Mouse (Mus musculus): ENCODE measurements around the gene Fam219b. TPM values are rescaled to one million over a fixed set of nuclear protein-coding genes. Genes with fewer than 3 reads are reported as not detected.

The Fam219b gene
- polyA plus RNA-seq, 1 experiment from 2014 or later = 18.3 TPM

GRCm38 (mm10) chr9:57589224-57590126 lies 52.1 kb downstream of the Fam219b start, which contains the start of gene Ulk3:
Gene Ulk3 (plus strand): TSS chr9:57589452.
- WGBS = under 1% methylated on average over 58 of the region's 58 CpGs
- peak; percentile 80 for DNase-seq (ENCODE audit: low spot score)
- Histone ChIP-seq H3K27me3 (ENCODE audit: low read depth, poor library complexity, severe bottlenecking) (no peaks in the 10 kb centered on the region), H3K4me1 (peaks cover 22% of the 10 kb centered on the region), H3K4me3 (peak within 1 kb of the TSS; percentile 82), H3K27ac (peak within 1 kb of the TSS; percentile 87), H3K36me3 (peaks cover 41% of the 10 kb centered on the region), H3K9me3 (replicated peaks) (no peaks in the 10 kb centered on the region)

- WGBS = 36% methylated on average over 5 of the region's 5 CpGs
- H3K9me3 ChIP-seq (replicated peaks) = no peaks in the 10 kb centered on the region
- no peak for DNase-seq (ENCODE audit: low spot score)
- peaks cover 22% of the 10 kb centered on the region for H3K4me1 ChIP-seq
- H3K27me3 ChIP-seq (ENCODE audit: low read depth, poor library complexity, severe bottlenecking) = no peaks in the 10 kb centered on the region
- H3K27ac ChIP-seq = no peak overlapping the region
- H3K36me3 ChIP-seq = peaks cover 40% of the 10 kb centered on the region
- 0 out of 2 replicates have a peak overlapping the region, but pooled peaks have one; percentile 82 for H3K4me3 ChIP-seq
Measured at GRCm38 (mm10) chr9:57590726-57591125, 53.4 kb downstream of the Fam219b start.

Other genes with a start within 250 kb of the Fam219b start
- 22.4 and 28.5 TPM in 2 replicates for gene Ppcdc, start 97.4 kb upstream of the Fam219b start, polyA plus RNA-seq (2016; fragmentation: Nextera tagmentation; extraction: Ambion mirVana)
- gene Scamp5, start 69.5 kb upstream of the Fam219b start, polyA plus RNA-seq (2016; fragmentation: Nextera tagmentation; extraction: Ambion mirVana) = 4.3 and 4.5 TPM in 2 replicates
- gene Rpp25, start 33.5 kb upstream of the Fam219b start, polyA plus RNA-seq (2016; fragmentation: Nextera tagmentation; extraction: Ambion mirVana) = 0.55 and 1.2 TPM in 2 replicates
- gene Cox5a, start 16.3 kb upstream of the Fam219b start, polyA plus RNA-seq (2016; fragmentation: Nextera tagmentation; extraction: Ambion mirVana) = 635 and 703 TPM in 2 replicates
- 60.0 and 61.3 TPM in 2 replicates for gene Mpi, start 15.2 kb downstream of the Fam219b start, polyA plus RNA-seq (2016; fragmentation: Nextera tagmentation; extraction: Ambion mirVana)
- 37.4 and 41.9 TPM in 2 replicates for gene Scamp2, start 23.4 kb downstream of the Fam219b start, polyA plus RNA-seq (2016; fragmentation: Nextera tagmentation; extraction: Ambion mirVana)
- gene Ulk3, start 51.9 kb downstream of the Fam219b start, polyA plus RNA-seq (2016; fragmentation: Nextera tagmentation; extraction: Ambion mirVana) = 10.1 and 12.0 TPM in 2 replicates
- gene Cplx3, start 68.8 kb downstream of the Fam219b start, polyA plus RNA-seq (2016; fragmentation: Nextera tagmentation; extraction: Ambion mirVana) = not detected in 2 replicates
- not detected in 2 replicates for gene Lman1l, start 83.2 kb downstream of the Fam219b start, polyA plus RNA-seq (2016; fragmentation: Nextera tagmentation; extraction: Ambion mirVana)
- gene Csk, start 116.1 kb downstream of the Fam219b start, polyA plus RNA-seq (2016; fragmentation: Nextera tagmentation; extraction: Ambion mirVana) = 33.2 and 40.1 TPM in 2 replicates
- gene Cyp1a2, start 146.2 kb downstream of the Fam219b start, polyA plus RNA-seq (2016; fragmentation: Nextera tagmentation; extraction: Ambion mirVana) = not detected in 2 replicates
- 0.11 TPM in 1 of 2 replicates, not detected in the other for gene Cyp1a1, start 150.4 kb downstream of the Fam219b start, polyA plus RNA-seq (2016; fragmentation: Nextera tagmentation; extraction: Ambion mirVana)
- 47.1 and 49.2 TPM in 2 replicates for gene Edc3, start 171.0 kb downstream of the Fam219b start, polyA plus RNA-seq (2016; fragmentation: Nextera tagmentation; extraction: Ambion mirVana)
- gene Clk3, start 228.3 kb downstream of the Fam219b start, polyA plus RNA-seq (2016; fragmentation: Nextera tagmentation; extraction: Ambion mirVana) = 93.2 and 95.9 TPM in 2 replicates

Measured in limb, embryonic 10.5 days (tissue).